Mouse (Mus musculus) embryonic facial prominence, embryonic 10.5 days (tissue): ENCODE measurements around the gene Arfgap3. TPM values are rescaled to one million over a fixed set of nuclear protein-coding genes. Genes with fewer than 3 reads are reported as not detected.
"Not testable (repeated sequence)": the region's sequence is repeated elsewhere in the genome, so short reads cannot be mapped to it uniquely, and the experiment has no call there.

ENCODE experiments used
- DNase-seq: peaks from one replicate; pipeline ENCODE4 v3.0.0-alpha.2; 2017; ENCODE audit warnings: low spot score
- H3K27ac ChIP-seq: fragments of 300-500 bp; sonication (generic); replicated peaks from 2 replicates; pipeline ENCODE4 v1.5.1; 2016; ENCODE audit warnings: mild to moderate bottlenecking
- H3K27me3 ChIP-seq: fragments of 300-500 bp; sonication (generic); replicated peaks from 2 replicates; pipeline ENCODE4 v1.6.1; 2016; ENCODE audit warnings: low read depth, mild to moderate bottlenecking; ENCODE audit not compliant: poor library complexity, severe bottlenecking
- H3K36me3 ChIP-seq: fragments of 300-500 bp; sonication (generic); replicated peaks from 2 replicates; pipeline ENCODE4 v1.6.1; 2016; ENCODE audit warnings: mild to moderate bottlenecking, moderate library complexity
- H3K4me1 ChIP-seq: fragments of 300-500 bp; sonication (generic); 2 replicates; pipeline ENCODE4 v1.6.1; 2016
- H3K4me3 ChIP-seq: fragments of 300-500 bp; sonication (generic); 2 replicates; pipeline ENCODE4 v1.5.1; 2016; ENCODE audit warnings: mild to moderate bottlenecking, moderate library complexity
- H3K9me3 ChIP-seq: fragments of 300-500 bp; sonication (generic); 2 replicates; pipeline ENCODE4 v1.6.1; 2016; ENCODE audit warnings: mild to moderate bottlenecking
- WGBS: fragments of 180-500 bp; shearing (Covaris S2); methylation state at CpG from one replicate; pipeline ENCODE4 v1.1.7; 2016; 5-methylcytosine and 5-hydroxymethylcytosine counted together
- polyA plus RNA-seq: library from polyadenylated mRNA; unstranded; fragments of >200 nt; fragmentation: Nextera tagmentation; extraction: Ambion mirVana; gene quantifications from 2 replicates; pipeline ENCODE4 v1.2.1, GENCODE M21; 2016

Arfgap3 gene
- 27.2 and 29.1 TPM in 2 replicates for polyA plus RNA-seq

DNA sequence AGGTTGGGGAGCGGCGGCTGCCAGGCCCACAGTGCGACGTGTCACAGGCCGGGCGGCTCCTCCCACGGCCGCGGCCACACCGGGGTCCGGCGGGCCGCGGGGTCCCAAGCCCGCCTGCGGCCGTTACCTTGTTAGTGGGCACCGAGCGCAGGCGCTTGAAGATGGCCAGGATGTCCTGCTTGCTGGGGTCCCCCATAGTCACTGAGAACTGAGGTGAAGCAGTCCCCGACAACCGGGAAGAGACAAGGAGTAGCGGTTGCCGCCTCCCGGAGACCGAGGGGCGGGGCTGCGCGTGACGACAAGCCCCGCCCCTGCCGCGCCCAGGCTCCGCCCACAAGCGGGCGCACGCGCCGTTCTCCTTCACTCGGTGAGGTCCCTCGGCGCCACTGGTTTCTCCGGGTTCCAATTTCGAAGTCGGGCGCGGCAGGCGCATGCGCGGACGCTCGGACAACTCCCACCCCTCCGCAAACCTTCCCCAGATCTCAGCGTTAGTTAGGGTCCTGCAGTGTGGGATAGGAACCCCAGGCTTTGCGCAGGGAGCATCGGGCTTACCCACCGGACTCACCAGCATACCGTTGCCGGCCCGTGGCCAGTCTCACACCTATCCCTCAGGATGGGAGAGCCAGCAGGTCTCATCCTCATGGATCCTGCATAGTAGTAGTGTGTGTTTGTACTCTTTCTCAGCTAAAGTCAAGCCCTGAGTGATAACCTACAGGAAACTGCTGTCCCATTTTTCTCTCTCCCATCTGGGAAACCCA, at the start of gene Arfgap3:
TSS of gene Arfgap3 (minus strand) at position 294 of the 758 bp plus-strand sequence.
- Histone ChIP-seq H3K4me1 (peaks cover 23% of the 10 kb centered on the region), H3K36me3 (0 out of 2 replicates have a peak, but pooled peaks cover 3% of the 10 kb centered on the region), H3K4me3 (peak within 1 kb of the TSS; percentile 91), H3K27me3 (0 out of 2 replicates have a peak, but pooled peaks cover 6% of the 10 kb centered on the region), H3K27ac (peak within 1 kb of the TSS; percentile 89), H3K9me3 (no peaks in the 10 kb centered on the region)
- WGBS = under 1% methylated on average over 60 of the region's 60 CpGs
- peak; percentile 98 for DNase-seq

DNA sequence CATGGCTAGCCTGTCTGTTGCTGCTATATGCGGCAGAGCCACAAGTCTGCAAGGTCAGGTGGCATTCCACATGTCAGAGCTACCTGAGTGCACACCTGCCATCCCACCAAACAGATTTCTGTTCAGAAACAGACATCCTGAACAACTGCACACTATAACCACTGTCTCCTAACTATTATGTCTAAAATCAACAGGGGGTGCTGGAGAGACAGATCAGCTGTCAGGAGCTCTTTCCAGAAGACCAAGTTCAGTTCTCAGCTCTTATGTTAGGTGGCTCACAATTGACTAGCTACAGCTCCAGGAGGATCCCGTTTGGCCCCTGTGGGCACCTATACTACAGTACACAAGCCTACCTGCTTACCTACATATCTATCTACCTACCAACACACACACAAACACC, 42.7 kb upstream of the Arfgap3 start:
- H3K9me3 ChIP-seq = no peaks in the 10 kb centered on the region
- H3K4me1 ChIP-seq = peaks cover 25% of the 10 kb centered on the region
- no peak overlapping the region for H3K4me3 ChIP-seq
- no peak overlapping the region for H3K27ac ChIP-seq
- H3K36me3 ChIP-seq = peaks cover 31% of the 10 kb centered on the region
- 88% methylated on average over 2 of the region's 2 CpGs for WGBS
- DNase-seq = no peak
- no peaks in the 10 kb centered on the region for H3K27me3 ChIP-seq

DNA sequence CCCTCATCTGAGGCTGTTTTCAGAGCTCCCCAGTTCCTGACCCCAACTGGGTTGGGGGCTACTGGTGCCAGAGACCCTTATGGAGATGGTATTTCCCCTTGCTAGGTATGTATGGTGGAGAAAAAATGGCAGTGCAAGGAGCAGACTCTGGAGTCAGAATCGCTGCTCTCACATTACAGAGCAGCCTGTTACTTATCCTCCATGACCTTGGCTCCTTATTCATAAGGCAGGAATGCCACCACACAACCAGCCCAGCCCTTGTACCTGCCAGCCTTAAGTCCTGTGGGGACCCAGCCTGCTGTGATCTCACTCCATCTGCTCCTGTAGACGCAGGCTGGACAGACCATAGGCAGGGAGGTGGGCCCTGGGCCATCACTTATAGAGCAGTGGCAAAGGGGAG, 37.9 kb upstream of the Arfgap3 start:
- Histone ChIP-seq H3K27me3 (no peaks in the 10 kb centered on the region), H3K36me3 (peaks cover 79% of the 10 kb centered on the region), H3K4me3 (no peak overlapping the region), H3K9me3 (no peaks in the 10 kb centered on the region), H3K27ac (no peak overlapping the region), H3K4me1 (no peaks in the 10 kb centered on the region)
- 88% methylated on average over 2 of the region's 2 CpGs for WGBS
- DNase-seq = no peak

DNA sequence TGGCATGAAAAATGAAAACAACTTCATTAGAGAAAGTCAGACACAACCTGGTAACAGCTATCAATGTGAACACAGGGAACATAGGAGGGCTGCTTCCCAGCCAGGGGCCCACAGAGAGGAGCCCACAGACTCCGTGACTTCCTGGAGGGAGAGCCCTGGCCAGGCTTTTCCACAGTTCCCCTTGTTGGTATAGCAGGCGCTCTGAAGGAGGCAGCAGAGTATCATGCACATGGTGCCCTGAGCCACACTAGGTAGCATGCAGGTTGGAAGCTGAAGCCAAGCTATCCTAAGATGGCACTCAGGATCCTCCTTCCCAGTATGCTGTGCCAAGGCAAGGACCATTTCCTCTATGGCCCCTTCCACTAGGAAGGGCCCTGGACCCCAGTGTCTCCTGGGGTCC, 33.6 kb upstream of the Arfgap3 start:
- WGBS = 83% methylated on average over 2 of the region's 2 CpGs
- H3K4me3 ChIP-seq = no peak overlapping the region
- H3K4me1 ChIP-seq = no peaks in the 10 kb centered on the region
- DNase-seq = no peak
- peaks cover 96% of the 10 kb centered on the region for H3K36me3 ChIP-seq
- H3K27ac ChIP-seq = no peak overlapping the region
- no peaks in the 10 kb centered on the region for H3K9me3 ChIP-seq
- H3K27me3 ChIP-seq = no peaks in the 10 kb centered on the region

- 94% methylated on average over 5 of the region's 5 CpGs for WGBS
- no peaks in the 10 kb centered on the region for H3K9me3 ChIP-seq
- H3K36me3 ChIP-seq = peaks cover 96% of the 10 kb centered on the region
- no peak overlapping the region for H3K4me3 ChIP-seq
- no peaks in the 10 kb centered on the region for H3K4me1 ChIP-seq
- no peak overlapping the region for H3K27ac ChIP-seq
- H3K27me3 ChIP-seq = no peaks in the 10 kb centered on the region
- no peak for DNase-seq
Measured at GRCm38 (mm10) chr15:83383136-83383535, 33.1 kb upstream of the Arfgap3 start.

GRCm38 (mm10) chr15:83382467-83382866, 32.4 kb upstream of the Arfgap3 start:
- no peaks in the 10 kb centered on the region for H3K27me3 ChIP-seq
- H3K36me3 ChIP-seq = peaks cover 96% of the 10 kb centered on the region
- no peak for DNase-seq
- WGBS = 98% methylated on average over 4 of the region's 4 CpGs
- no peak overlapping the region for H3K27ac ChIP-seq
- no peak overlapping the region for H3K4me3 ChIP-seq
- H3K9me3 ChIP-seq = no peaks in the 10 kb centered on the region
- no peaks in the 10 kb centered on the region for H3K4me1 ChIP-seq

DNA sequence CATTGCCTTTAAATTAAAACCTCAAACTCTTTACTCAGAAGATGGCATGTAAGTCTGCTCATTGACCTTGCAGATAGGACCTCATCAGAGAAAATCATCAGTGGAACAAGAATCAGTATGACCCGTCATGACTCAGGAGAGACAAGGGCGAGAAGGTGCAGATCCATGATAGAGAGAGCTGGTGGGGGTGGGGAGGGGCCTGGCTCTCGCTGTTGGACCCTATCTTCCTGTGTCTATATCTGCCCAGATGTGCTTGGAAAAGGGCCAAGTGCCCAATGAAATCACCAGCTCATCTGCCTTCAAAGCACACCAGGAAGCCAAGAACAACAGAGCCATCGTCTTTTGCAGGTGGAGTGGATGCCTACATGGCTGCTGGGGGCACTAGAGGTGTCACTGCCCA, 27.1 kb upstream of the Arfgap3 start:
- Histone ChIP-seq H3K36me3 (peaks cover 60% of the 10 kb centered on the region), H3K27ac (no peak overlapping the region), H3K9me3 (no peaks in the 10 kb centered on the region), H3K4me3 (no peak overlapping the region), H3K27me3 (no peaks in the 10 kb centered on the region), H3K4me1 (no peaks in the 10 kb centered on the region)
- 89% methylated on average over 4 of the region's 4 CpGs for WGBS
- DNase-seq = no peak

DNA sequence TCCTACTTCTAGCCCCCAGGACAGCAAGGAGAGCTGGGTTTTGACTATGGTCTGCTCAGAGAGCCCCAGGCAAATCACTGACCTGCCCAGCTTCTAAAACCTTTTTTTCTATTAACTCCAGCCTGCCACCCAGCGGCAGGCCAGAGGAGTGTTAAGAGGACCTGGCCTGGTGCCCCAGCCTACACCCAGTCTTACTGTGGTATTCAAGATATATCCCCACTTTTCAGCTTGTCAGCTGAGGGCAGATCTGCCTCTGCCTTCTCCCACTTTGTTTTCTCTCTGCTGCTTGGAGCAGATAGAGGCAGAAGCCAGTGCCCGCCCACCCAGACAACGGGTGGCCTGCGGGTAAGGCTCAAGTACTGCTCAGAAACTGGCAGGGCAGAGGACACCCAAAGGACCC, 25.1 kb upstream of the Arfgap3 start:
- no peak overlapping the region for H3K27ac ChIP-seq
- DNase-seq = peak; percentile 53
- H3K27me3 ChIP-seq = no peaks in the 10 kb centered on the region
- no peak overlapping the region for H3K4me3 ChIP-seq
- H3K4me1 ChIP-seq = no peaks in the 10 kb centered on the region
- WGBS = 67% methylated on average over 4 of the region's 4 CpGs
- peaks cover 43% of the 10 kb centered on the region for H3K36me3 ChIP-seq
- H3K9me3 ChIP-seq = no peaks in the 10 kb centered on the region

- no peak for DNase-seq
- no peaks in the 10 kb centered on the region for H3K9me3 ChIP-seq
- H3K36me3 ChIP-seq = peaks cover 33% of the 10 kb centered on the region
- H3K27ac ChIP-seq = no peak overlapping the region
- no peaks in the 10 kb centered on the region for H3K27me3 ChIP-seq
- H3K4me1 ChIP-seq = no peaks in the 10 kb centered on the region
- no peak overlapping the region for H3K4me3 ChIP-seq
Measured at GRCm38 (mm10) chr15:83374076-83374475, 24.0 kb upstream of the Arfgap3 start.

GRCm38 (mm10) chr15:83368702-83369101, 18.7 kb upstream of the Arfgap3 start:
- H3K4me1 ChIP-seq = not testable (repeated sequence)
- 83% methylated on average over 4 of the region's 4 CpGs for WGBS

GRCm38 (mm10) chr15:83368261-83368660, 18.2 kb upstream of the Arfgap3 start:
- Histone ChIP-seq H3K9me3 (peaks cover 8% of the 10 kb centered on the region; the same call in 1 of the 2 replicates), H3K4me1 (peaks cover 8% of the 10 kb centered on the region), H3K27ac (no peak overlapping the region), H3K4me3 (no peak overlapping the region), H3K36me3 (0 out of 2 replicates have a peak, but pooled peaks cover 3% of the 10 kb centered on the region), H3K27me3 (peaks cover 20% of the 10 kb centered on the region)
- 90% methylated on average over 2 of the region's 2 CpGs for WGBS
- no peak for DNase-seq

More at GRCm38 (mm10) chr15:83368702-83369101, 18.7 kb upstream of the Arfgap3 start:
- not testable (repeated sequence) for H3K36me3 ChIP-seq, H3K9me3 ChIP-seq, H3K27ac ChIP-seq, DNase-seq, H3K4me3 ChIP-seq
- H3K27me3 ChIP-seq = peaks cover 20% of the 10 kb centered on the region

DNA sequence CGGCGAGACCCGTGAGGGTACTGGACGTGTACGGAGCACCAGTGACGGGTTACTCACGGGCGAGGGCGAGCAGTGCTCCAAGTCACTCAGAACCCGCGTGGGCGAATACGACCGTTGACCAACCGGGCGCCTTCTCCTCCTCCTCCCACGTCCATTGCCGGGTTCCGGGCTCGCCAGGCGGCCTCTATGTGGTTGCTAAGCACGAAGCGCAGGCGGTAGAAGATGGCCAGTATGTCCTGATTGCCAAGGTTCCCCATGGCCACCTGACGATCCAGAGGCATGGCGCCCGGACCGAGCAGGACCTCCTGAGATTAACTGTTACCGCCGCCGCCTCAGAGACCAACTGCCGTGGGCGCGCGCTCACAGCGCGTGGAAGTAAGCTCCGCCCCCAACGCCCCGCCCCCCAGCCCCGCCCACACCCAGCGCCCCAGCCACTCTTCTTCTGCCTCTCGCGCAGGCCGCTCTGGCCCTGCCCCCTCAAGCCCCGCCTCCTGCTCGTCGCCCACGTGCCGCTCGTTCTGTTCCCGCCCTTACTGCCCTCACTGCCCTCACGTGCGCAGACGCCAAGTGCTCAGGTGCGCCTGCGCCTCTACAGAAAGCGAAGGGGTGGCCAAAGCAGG, 17.0 kb upstream of the Arfgap3 start:
- H3K9me3 ChIP-seq = peaks cover 8% of the 10 kb centered on the region; the same call in 1 of the 2 replicates
- peaks cover 8% of the 10 kb centered on the region for H3K4me1 ChIP-seq
- WGBS = 27% methylated on average over 58 of the region's 58 CpGs
- DNase-seq = peak; percentile 79
- H3K36me3 ChIP-seq = no peaks in the 10 kb centered on the region
- peak overlapping the region; percentile 50 for H3K4me3 ChIP-seq
- H3K27ac ChIP-seq = no peak overlapping the region
- peaks cover 20% of the 10 kb centered on the region for H3K27me3 ChIP-seq

- no peak overlapping the region for H3K27ac ChIP-seq
- no peaks in the 10 kb centered on the region for H3K36me3 ChIP-seq
- H3K4me3 ChIP-seq = no peak overlapping the region
- peaks cover 8% of the 10 kb centered on the region; the same call in 1 of the 2 replicates for H3K9me3 ChIP-seq
- H3K4me1 ChIP-seq = peaks cover 8% of the 10 kb centered on the region
- no peak for DNase-seq
- H3K27me3 ChIP-seq = peaks cover 20% of the 10 kb centered on the region
Measured at GRCm38 (mm10) chr15:83365697-83366096, 15.7 kb upstream of the Arfgap3 start.
